Mouse (Mus musculus): ENCODE results near the gene Tdgf1. TPM values are rescaled to one million over a fixed set of nuclear protein-coding genes. Genes with fewer than 3 reads are reported as not detected.

Tdgf1 gene
- polyA plus RNA-seq, 1 experiment from 2014 or later: not detected

DNA sequence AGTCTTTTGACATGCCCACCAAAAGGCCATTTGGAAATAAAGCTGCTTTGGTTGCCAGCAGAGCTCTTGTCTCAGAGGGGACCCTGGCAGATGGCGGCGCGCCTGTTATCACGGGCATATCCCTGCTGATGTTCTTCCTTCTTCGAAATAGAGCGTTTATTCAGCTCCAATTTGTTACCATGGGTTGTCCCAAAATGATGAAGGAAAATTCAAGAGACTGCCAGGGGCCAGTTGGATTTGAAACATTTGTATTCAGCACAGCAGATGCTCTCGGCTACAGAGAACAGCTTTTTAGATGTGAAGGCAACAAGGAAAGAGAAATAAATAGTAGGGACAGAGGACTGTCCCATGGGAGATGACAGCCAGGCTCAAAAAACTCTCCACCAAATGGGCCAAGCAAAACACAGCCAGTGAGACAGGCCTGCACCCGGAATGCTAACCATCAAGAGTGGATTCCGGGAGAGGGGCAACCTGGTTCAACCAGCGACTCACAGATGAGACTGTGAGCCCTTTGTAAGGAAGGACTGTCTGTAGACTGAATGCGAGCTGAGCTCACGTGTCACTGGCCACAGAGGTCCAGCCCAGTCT is 12.0 kb downstream of the Tdgf1 start:
- ATAC-seq (ENCODE audit: low read depth): no peak
- H3K4me2 ChIP-seq (ENCODE audit: low read depth, low read length): no peak overlapping the region
- H3K9ac ChIP-seq (ENCODE audit: low read depth, low read length): no peak overlapping the region
- no peaks in the 10 kb centered on the region for H3K27me3 ChIP-seq (ENCODE audit: control insufficient read depth, insufficient read depth, low read depth, low read length)
- no peaks in the 10 kb centered on the region for H3K9me3 ChIP-seq (replicated peaks; ENCODE audit: control insufficient read depth, low read length)
- H3K36me3 ChIP-seq (ENCODE audit: control insufficient read depth, insufficient read depth): no peaks in the 10 kb centered on the region
- 70% methylated on average over 12 of the region's 12 CpGs for WGBS (ENCODE audit: insufficient replicate concordance)
- no peak overlapping the region for H3K4me3 ChIP-seq (ENCODE audit: low read depth, low read length)
- no peak overlapping the region for H3K27ac ChIP-seq (ENCODE audit: low read length)
- no peaks in the 10 kb centered on the region; the same call in 1 of the 2 replicates for H3K4me1 ChIP-seq (ENCODE audit: control insufficient read depth, low read depth, low read length)

GRCm38 (mm10) chr9:110931573-110931972 is 14.4 kb downstream of the Tdgf1 start:
- Histone ChIP-seq H3K4me1 (ENCODE audit: control insufficient read depth, low read depth, low read length) (no peaks in the 10 kb centered on the region), H3K27ac (ENCODE audit: low read length) (no peak overlapping the region), H3K9me3 (replicated peaks; ENCODE audit: control insufficient read depth, low read length) (no peaks in the 10 kb centered on the region), H3K9ac (ENCODE audit: low read depth, low read length) (no peak overlapping the region), H3K4me2 (ENCODE audit: low read depth, low read length) (no peak overlapping the region), H3K36me3 (ENCODE audit: control insufficient read depth, insufficient read depth) (no peaks in the 10 kb centered on the region), H3K4me3 (ENCODE audit: low read depth, low read length) (no peak overlapping the region), H3K27me3 (ENCODE audit: control insufficient read depth, insufficient read depth, low read depth, low read length) (no peaks in the 10 kb centered on the region)
- ATAC-seq (ENCODE audit: low read depth): no peak
- 59% methylated on average over 6 of the region's 6 CpGs for WGBS (ENCODE audit: insufficient replicate concordance)

DNA sequence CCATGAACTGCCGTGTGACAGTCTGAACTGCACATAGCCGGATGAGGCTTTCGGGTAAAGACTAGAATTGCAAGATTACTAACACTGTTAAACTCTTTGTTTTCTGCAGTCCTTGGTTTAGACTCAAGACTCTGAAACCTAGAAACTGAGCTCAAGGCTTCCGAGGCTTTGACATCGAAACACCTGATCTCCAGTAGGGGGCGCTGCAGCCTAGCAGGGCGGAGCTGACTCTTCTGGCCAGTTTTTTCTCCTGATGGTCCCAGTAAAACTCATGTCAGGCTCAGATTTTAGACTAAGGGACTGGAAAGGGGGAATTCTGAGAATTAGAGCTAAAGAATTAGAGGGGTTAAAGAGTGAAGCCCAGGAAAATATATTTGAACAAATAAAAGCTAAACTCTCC is 23.2 kb downstream of the Tdgf1 start:
- no peaks in the 10 kb centered on the region for H3K36me3 ChIP-seq (ENCODE audit: control insufficient read depth, insufficient read depth)
- no peak overlapping the region for H3K4me2 ChIP-seq (ENCODE audit: low read depth, low read length)
- H3K4me1 ChIP-seq (ENCODE audit: control insufficient read depth, low read depth, low read length): no peaks in the 10 kb centered on the region
- H3K27me3 ChIP-seq (ENCODE audit: control insufficient read depth, insufficient read depth, low read depth, low read length): no peaks in the 10 kb centered on the region
- H3K9ac ChIP-seq (ENCODE audit: low read depth, low read length): no peak overlapping the region
- no peak overlapping the region for H3K27ac ChIP-seq (ENCODE audit: low read length)
- no peak overlapping the region for H3K4me3 ChIP-seq (ENCODE audit: low read depth, low read length)
- WGBS (ENCODE audit: insufficient replicate concordance): 12% methylated on average over 7 of the region's 7 CpGs
- no peaks in the 10 kb centered on the region for H3K9me3 ChIP-seq (replicated peaks; ENCODE audit: control insufficient read depth, low read length)
- no peak for ATAC-seq (ENCODE audit: low read depth)

DNA sequence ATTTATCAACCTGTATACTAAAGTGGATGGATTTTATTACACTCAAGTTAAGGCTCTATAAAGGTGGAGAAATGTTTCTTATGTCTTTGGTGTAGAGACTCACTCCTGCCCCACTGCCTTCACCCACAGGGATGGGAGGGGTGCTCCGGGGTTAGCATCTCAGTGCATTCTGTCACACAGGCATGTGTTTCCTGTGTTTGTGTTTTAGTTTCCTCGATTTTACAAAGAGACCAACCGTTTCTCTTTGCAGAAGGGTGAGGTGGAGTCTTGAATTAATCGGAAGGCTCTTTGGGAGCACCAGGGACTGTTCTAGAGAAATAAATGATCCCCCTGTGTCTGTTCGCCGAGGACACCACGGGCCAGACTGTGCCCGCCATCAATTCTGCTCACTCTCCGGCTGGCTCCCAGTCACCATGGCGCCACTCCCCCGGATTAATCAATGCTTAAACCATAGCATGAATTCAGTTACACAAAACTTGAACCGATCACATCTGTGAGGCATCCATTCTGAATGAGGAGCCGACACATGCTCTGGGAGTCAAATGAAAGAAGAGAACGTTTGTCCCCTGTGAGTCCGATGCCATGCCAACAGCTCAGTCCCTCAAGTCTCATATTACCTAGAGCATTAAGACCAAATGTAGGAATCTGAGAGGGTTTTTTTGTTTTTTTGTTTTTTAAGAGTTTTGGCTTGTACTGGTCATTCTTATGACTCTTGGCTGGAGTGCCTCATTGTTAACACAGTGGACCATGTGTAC is 25.1 kb downstream of the Tdgf1 start:
- no peak overlapping the region for H3K9ac ChIP-seq (ENCODE audit: low read depth, low read length)
- WGBS (ENCODE audit: insufficient replicate concordance): 46% methylated on average over 15 of the region's 15 CpGs
- H3K27ac ChIP-seq (ENCODE audit: low read length): no peak overlapping the region
- no peak overlapping the region for H3K4me2 ChIP-seq (ENCODE audit: low read depth, low read length)
- no peaks in the 10 kb centered on the region for H3K36me3 ChIP-seq (ENCODE audit: control insufficient read depth, insufficient read depth)
- no peaks in the 10 kb centered on the region for H3K9me3 ChIP-seq (replicated peaks; ENCODE audit: control insufficient read depth, low read length)
- no peak for ATAC-seq (ENCODE audit: low read depth)
- H3K4me1 ChIP-seq (ENCODE audit: control insufficient read depth, low read depth, low read length): no peaks in the 10 kb centered on the region
- no peak overlapping the region for H3K4me3 ChIP-seq (ENCODE audit: low read depth, low read length)
- H3K27me3 ChIP-seq (ENCODE audit: control insufficient read depth, insufficient read depth, low read depth, low read length): no peaks in the 10 kb centered on the region

- WGBS (ENCODE audit: insufficient replicate concordance): 71% methylated on average over 7 of the region's 7 CpGs
- no peaks in the 10 kb centered on the region for H3K27me3 ChIP-seq (ENCODE audit: control insufficient read depth, insufficient read depth, low read depth, low read length)
These were observed 29.2 kb downstream of the Tdgf1 start, which contains the start of gene Fam240a for GRCm38 (mm10) chr9:110916786-110917185. TSS of gene Fam240a (minus strand) at chr9:110916861.

DNA sequence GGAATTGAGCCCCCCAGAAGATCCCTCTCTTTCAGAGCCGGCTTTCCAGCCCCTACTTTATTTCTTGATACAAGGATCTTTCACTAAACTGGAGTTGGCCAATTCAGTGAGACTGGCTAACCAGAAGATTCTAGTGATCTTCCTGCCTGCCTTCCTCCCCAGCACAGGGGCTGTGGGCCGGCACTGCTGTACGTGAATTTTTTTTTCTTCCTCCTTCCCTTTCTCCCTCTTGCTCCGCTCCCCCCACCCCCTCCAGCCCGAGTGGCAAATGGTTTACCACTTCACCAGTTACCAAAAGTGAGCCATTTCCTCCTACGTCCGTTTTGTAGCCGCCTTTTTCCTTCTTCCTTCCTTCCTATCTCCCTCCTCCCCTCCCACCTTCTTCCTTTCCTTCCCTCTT is 30.5 kb downstream of the Tdgf1 start:
- no peak overlapping the region for H3K27ac ChIP-seq (ENCODE audit: low read length)
- H3K36me3 ChIP-seq (ENCODE audit: control insufficient read depth, insufficient read depth): no peaks in the 10 kb centered on the region
- 26% methylated on average over 8 of the region's 8 CpGs for WGBS (ENCODE audit: insufficient replicate concordance)
- no peaks in the 10 kb centered on the region for H3K27me3 ChIP-seq (ENCODE audit: control insufficient read depth, insufficient read depth, low read depth, low read length)
- H3K9me3 ChIP-seq (replicated peaks; ENCODE audit: control insufficient read depth, low read length): no peaks in the 10 kb centered on the region
- H3K4me2 ChIP-seq (ENCODE audit: low read depth, low read length): no peak overlapping the region
- no peak for ATAC-seq (ENCODE audit: low read depth)
- no peak overlapping the region for H3K9ac ChIP-seq (ENCODE audit: low read depth, low read length)
- H3K4me1 ChIP-seq (ENCODE audit: control insufficient read depth, low read depth, low read length): no peaks in the 10 kb centered on the region
- no peak overlapping the region for H3K4me3 ChIP-seq (ENCODE audit: low read depth, low read length)

More at GRCm38 (mm10) chr9:110916786-110917185, 29.2 kb downstream of the Tdgf1 start, which contains the start of gene Fam240a:
- no peaks in the 10 kb centered on the region for H3K9me3 ChIP-seq (replicated peaks; ENCODE audit: control insufficient read depth, low read length)
- H3K4me1 ChIP-seq (ENCODE audit: control insufficient read depth, low read depth, low read length): no peaks in the 10 kb centered on the region
- no peaks in the 10 kb centered on the region for H3K36me3 ChIP-seq (ENCODE audit: control insufficient read depth, insufficient read depth)
- ATAC-seq (ENCODE audit: low read depth): no peak
- H3K4me3 ChIP-seq (ENCODE audit: low read depth, low read length): no peak within 1 kb of the TSS
- H3K27ac ChIP-seq (ENCODE audit: low read length): no peak within 1 kb of the TSS
- no peak within 1 kb of the TSS for H3K9ac ChIP-seq (ENCODE audit: low read depth, low read length)
- H3K4me2 ChIP-seq (ENCODE audit: low read depth, low read length): no peak within 1 kb of the TSS

GRCm38 (mm10) chr9:110914631-110915236 is 31.2 kb downstream of the Tdgf1 start:
- WGBS (ENCODE audit: insufficient replicate concordance): 52% methylated on average over 21 of the region's 21 CpGs
- ATAC-seq (ENCODE audit: low read depth): no peak
- no peaks in the 10 kb centered on the region for H3K9me3 ChIP-seq (replicated peaks; ENCODE audit: control insufficient read depth, low read length)
- no peaks in the 10 kb centered on the region for H3K27me3 ChIP-seq (ENCODE audit: control insufficient read depth, insufficient read depth, low read depth, low read length)
- H3K4me3 ChIP-seq (ENCODE audit: low read depth, low read length): no peak overlapping the region
- H3K36me3 ChIP-seq (ENCODE audit: control insufficient read depth, insufficient read depth): no peaks in the 10 kb centered on the region
- no peaks in the 10 kb centered on the region for H3K4me1 ChIP-seq (ENCODE audit: control insufficient read depth, low read depth, low read length)
- H3K27ac ChIP-seq (ENCODE audit: low read length): no peak overlapping the region
- H3K9ac ChIP-seq (ENCODE audit: low read depth, low read length): no peak overlapping the region
- H3K4me2 ChIP-seq (ENCODE audit: low read depth, low read length): no peak overlapping the region

DNA sequence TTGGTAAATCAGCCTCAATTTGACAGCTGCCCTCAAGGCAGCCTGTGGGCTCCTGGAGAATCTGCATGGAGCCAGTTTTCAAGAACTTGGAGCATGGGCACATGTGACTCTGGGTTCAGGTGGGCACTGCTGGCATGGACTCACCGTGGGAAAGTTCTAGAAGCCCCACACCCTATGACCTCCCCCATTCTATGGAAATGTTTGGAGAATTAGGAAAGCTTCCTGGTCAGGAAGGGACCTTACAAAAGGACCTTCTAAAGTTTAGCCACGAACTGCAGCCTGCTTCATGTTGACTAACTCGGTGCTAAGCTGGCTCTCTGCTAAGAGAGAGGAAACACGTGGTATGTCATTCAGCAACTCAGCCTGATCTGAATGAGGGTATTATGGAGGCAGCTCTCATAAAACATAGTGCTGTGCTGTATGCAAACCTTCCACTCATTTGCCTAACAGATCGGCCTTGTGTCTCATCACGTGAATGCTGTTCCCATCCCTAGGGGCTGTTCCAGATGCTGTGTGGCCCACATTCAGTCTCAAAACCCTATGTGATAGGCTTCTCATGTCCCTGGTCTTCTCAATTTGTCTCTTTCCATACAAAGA is 36.5 kb downstream of the Tdgf1 start:
- 45% methylated on average over 6 of the region's 6 CpGs for WGBS (ENCODE audit: insufficient replicate concordance)

DNA sequence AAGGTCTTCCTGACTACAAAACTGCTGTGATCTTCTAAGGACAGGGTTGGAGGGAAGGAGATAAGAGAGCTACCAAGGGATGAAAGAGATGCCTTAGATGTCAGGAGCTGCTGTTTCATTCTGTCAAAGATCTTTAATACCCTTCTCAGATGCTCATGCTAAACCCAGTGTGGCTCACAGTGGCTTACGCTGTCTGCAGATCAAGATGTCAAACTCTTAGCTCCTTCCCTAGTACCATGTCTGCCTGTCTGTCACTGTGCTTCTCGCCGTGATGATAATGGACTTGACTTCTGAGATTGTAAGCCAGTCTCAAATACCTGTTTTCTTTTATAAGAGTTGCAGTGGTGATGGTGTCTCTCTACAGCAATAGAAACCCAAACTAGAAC is 37.3 kb downstream of the Tdgf1 start:
- Histone ChIP-seq H3K27me3 (ENCODE audit: control insufficient read depth, insufficient read depth, low read depth, low read length) (no peaks in the 10 kb centered on the region), H3K36me3 (ENCODE audit: control insufficient read depth, insufficient read depth) (no peaks in the 10 kb centered on the region), H3K27ac (ENCODE audit: low read length) (no peak overlapping the region), H3K9ac (ENCODE audit: low read depth, low read length) (no peak overlapping the region), H3K4me2 (ENCODE audit: low read depth, low read length) (no peak overlapping the region), H3K9me3 (replicated peaks; ENCODE audit: control insufficient read depth, low read length) (no peaks in the 10 kb centered on the region), H3K4me1 (ENCODE audit: control insufficient read depth, low read depth, low read length) (no peaks in the 10 kb centered on the region), H3K4me3 (ENCODE audit: low read depth, low read length) (no peak overlapping the region)
- ATAC-seq (ENCODE audit: low read depth): no peak
- 68% methylated on average over 3 of the region's 3 CpGs for WGBS (ENCODE audit: insufficient replicate concordance)

More for the DNA sequence above, 36.5 kb downstream of the Tdgf1 start:
- Histone ChIP-seq H3K36me3 (ENCODE audit: control insufficient read depth, insufficient read depth) (no peaks in the 10 kb centered on the region), H3K9me3 (replicated peaks; ENCODE audit: control insufficient read depth, low read length) (no peaks in the 10 kb centered on the region), H3K9ac (ENCODE audit: low read depth, low read length) (no peak overlapping the region), H3K27me3 (ENCODE audit: control insufficient read depth, insufficient read depth, low read depth, low read length) (no peaks in the 10 kb centered on the region), H3K4me3 (ENCODE audit: low read depth, low read length) (no peak overlapping the region), H3K4me2 (ENCODE audit: low read depth, low read length) (no peak overlapping the region), H3K27ac (ENCODE audit: low read length) (no peak overlapping the region), H3K4me1 (ENCODE audit: control insufficient read depth, low read depth, low read length) (no peaks in the 10 kb centered on the region)
- ATAC-seq (ENCODE audit: low read depth): no peak

All from liver, embryonic 16.5 days (tissue).